Mouse (Mus musculus): ENCODE measurements at regions not wholly inside any gene's neighbourhood (a gene's known extent, or its start where the extent isn't known, plus 50 kb on each side); places are given as distances from the start of the nearest gene placed in this dataset.

- ATAC-seq (ENCODE audit: insufficient read depth) = no peak
- Histone ChIP-seq H3K4me3 (ENCODE audit: insufficient read depth in 1 of 2, low read depth in 2 of 2, low read length in 2 of 2) (no peak overlapping the region), H3K27ac (no peak overlapping the region), H3K4me2 (ENCODE audit: low read depth) (no peak overlapping the region), H3K36me3 (replicated peaks; ENCODE audit: control insufficient read depth, insufficient read depth, low read depth) (no peaks in the 10 kb centered on the region), H3K9ac (replicated peaks) (no peak overlapping the region), H3K27me3 (ENCODE audit: control insufficient read depth, insufficient read depth, low read length) (no peaks in the 10 kb centered on the region), H3K4me1 (replicated peaks; ENCODE audit: control insufficient read depth in 2 of 2, insufficient read depth in 2 of 2, low read length in 1 of 2) (no peaks in the 10 kb centered on the region), H3K9me3 (ENCODE audit: control insufficient read depth, low read length) (no peaks in the 10 kb centered on the region)
- no peak for DNase-seq (ENCODE audit: low read depth in 3 of 3, low spot score in 3 of 3)
- 56% methylated on average over 2 of the region's 2 CpGs for WGBS (ENCODE audit: insufficient replicate concordance)
- TF ChIP-seq EP300 (IDR thresholded peaks at IDR 0.05; ENCODE audit: low read depth) (no peak), CTCF (IDR thresholded peaks at IDR 0.05; ENCODE audit: low read depth) (no peak)
These were observed 122.4 kb upstream of the Tyw5 start for GRCm38 (mm10) chr1:57529320-57529719.

DNA sequence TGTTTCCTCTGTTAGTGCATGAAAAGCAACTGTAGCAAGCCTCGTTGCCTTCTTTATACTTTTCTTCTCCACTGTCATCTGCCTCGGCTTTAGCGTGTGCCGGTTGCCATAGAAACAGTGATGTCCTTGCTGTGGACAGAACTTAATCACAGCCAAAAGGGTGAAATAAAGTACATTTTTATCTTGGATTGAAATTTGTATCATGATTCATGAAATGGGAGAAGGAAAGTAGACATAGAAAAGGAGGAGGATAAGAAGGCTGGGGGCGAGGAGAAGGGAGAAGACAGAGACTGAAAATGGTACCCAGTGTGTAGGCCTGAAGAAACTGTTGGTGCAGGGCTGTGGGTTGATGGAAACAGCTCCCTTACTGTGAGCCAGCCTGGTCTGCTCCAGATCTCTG, 130.5 kb upstream of the Tyw5 start:
- Histone ChIP-seq H3K9me3 (ENCODE audit: control insufficient read depth, low read length) (no peaks in the 10 kb centered on the region), H3K27ac (no peak overlapping the region), H3K36me3 (replicated peaks; ENCODE audit: control insufficient read depth, insufficient read depth, low read depth) (no peaks in the 10 kb centered on the region), H3K4me2 (ENCODE audit: low read depth) (no peak overlapping the region), H3K4me1 (replicated peaks; ENCODE audit: control insufficient read depth in 2 of 2, insufficient read depth in 2 of 2, low read length in 1 of 2) (no peaks in the 10 kb centered on the region), H3K27me3 (ENCODE audit: control insufficient read depth, insufficient read depth, low read length) (no peaks in the 10 kb centered on the region), H3K9ac (replicated peaks) (no peak overlapping the region), H3K4me3 (ENCODE audit: insufficient read depth in 1 of 2, low read depth in 2 of 2, low read length in 2 of 2) (no peak overlapping the region)
- WGBS (ENCODE audit: insufficient replicate concordance) = 65% methylated on average over 5 of the region's 5 CpGs
- no peak for DNase-seq (ENCODE audit: low read depth in 3 of 3, low spot score in 3 of 3)
- ATAC-seq (ENCODE audit: insufficient read depth) = no peak
- TF ChIP-seq CTCF (IDR thresholded peaks at IDR 0.05; ENCODE audit: low read depth) (no peak), EP300 (IDR thresholded peaks at IDR 0.05; ENCODE audit: low read depth) (no peak)

- no peak for ATAC-seq (ENCODE audit: insufficient read depth)
- DNase-seq (ENCODE audit: low read depth in 3 of 3, low spot score in 3 of 3) = no peak
- H3K9ac ChIP-seq (replicated peaks) = no peak overlapping the region
- 48% methylated on average over 3 of the region's 3 CpGs for WGBS (ENCODE audit: insufficient replicate concordance)
- H3K27me3 ChIP-seq (ENCODE audit: control insufficient read depth, insufficient read depth, low read length) = no peaks in the 10 kb centered on the region
- no peaks in the 10 kb centered on the region for H3K36me3 ChIP-seq (replicated peaks; ENCODE audit: control insufficient read depth, insufficient read depth, low read depth)
- H3K4me3 ChIP-seq (ENCODE audit: insufficient read depth in 1 of 2, low read depth in 2 of 2, low read length in 2 of 2) = no peak overlapping the region
- H3K4me2 ChIP-seq (ENCODE audit: low read depth) = no peak overlapping the region
- TF ChIP-seq EP300 (IDR thresholded peaks at IDR 0.05; ENCODE audit: low read depth) (no peak), CTCF (IDR thresholded peaks at IDR 0.05; ENCODE audit: low read depth) (no peak)
- no peaks in the 10 kb centered on the region for H3K4me1 ChIP-seq (replicated peaks; ENCODE audit: control insufficient read depth in 2 of 2, insufficient read depth in 2 of 2, low read length in 1 of 2)
- H3K27ac ChIP-seq = no peak overlapping the region
- H3K9me3 ChIP-seq (ENCODE audit: control insufficient read depth, low read length) = no peaks in the 10 kb centered on the region
These were observed 137.8 kb upstream of the Tyw5 start for GRCm38 (mm10) chr1:57544684-57545083.

- TF ChIP-seq CTCF (IDR thresholded peaks at IDR 0.05; ENCODE audit: low read depth) (no peak), EP300 (IDR thresholded peaks at IDR 0.05; ENCODE audit: low read depth) (no peak)
- WGBS (ENCODE audit: insufficient replicate concordance) = 45% methylated on average over 14 of the region's 14 CpGs
These were observed 139.1 kb upstream of the Tyw5 start for GRCm38 (mm10) chr1:57545792-57546685.

GRCm38 (mm10) chr1:57561517-57561916, 154.6 kb upstream of the Tyw5 start:
- TF ChIP-seq CTCF (IDR thresholded peaks at IDR 0.05; ENCODE audit: low read depth) (no peak), EP300 (IDR thresholded peaks at IDR 0.05; ENCODE audit: low read depth) (no peak)
- Histone ChIP-seq H3K9me3 (ENCODE audit: control insufficient read depth, low read length) (no peaks in the 10 kb centered on the region), H3K36me3 (replicated peaks; ENCODE audit: control insufficient read depth, insufficient read depth, low read depth) (no peaks in the 10 kb centered on the region), H3K4me3 (ENCODE audit: insufficient read depth in 1 of 2, low read depth in 2 of 2, low read length in 2 of 2) (no peak overlapping the region), H3K4me1 (replicated peaks; ENCODE audit: control insufficient read depth in 2 of 2, insufficient read depth in 2 of 2, low read length in 1 of 2) (no peaks in the 10 kb centered on the region), H3K27ac (no peak overlapping the region), H3K4me2 (ENCODE audit: low read depth) (no peak overlapping the region), H3K9ac (replicated peaks) (no peak overlapping the region), H3K27me3 (ENCODE audit: control insufficient read depth, insufficient read depth, low read length) (no peaks in the 10 kb centered on the region)
- ATAC-seq (ENCODE audit: insufficient read depth) (no peak), DNase-seq (ENCODE audit: low read depth in 3 of 3, low spot score in 3 of 3) (no peak)
- 49% methylated on average over 2 of the region's 2 CpGs for WGBS (ENCODE audit: insufficient replicate concordance)

More at GRCm38 (mm10) chr1:57545792-57546685, 139.1 kb upstream of the Tyw5 start:
- DNase-seq (ENCODE audit: low read depth in 3 of 3, low spot score in 3 of 3) (no peak), ATAC-seq (ENCODE audit: insufficient read depth) (no peak)
- no peak overlapping the region for H3K4me2 ChIP-seq (ENCODE audit: low read depth)
- no peak overlapping the region for H3K27ac ChIP-seq
- no peaks in the 10 kb centered on the region for H3K27me3 ChIP-seq (ENCODE audit: control insufficient read depth, insufficient read depth, low read length)
- no peaks in the 10 kb centered on the region for H3K9me3 ChIP-seq (ENCODE audit: control insufficient read depth, low read length)
- no peaks in the 10 kb centered on the region for H3K4me1 ChIP-seq (replicated peaks; ENCODE audit: control insufficient read depth in 2 of 2, insufficient read depth in 2 of 2, low read length in 1 of 2)
- H3K36me3 ChIP-seq (replicated peaks; ENCODE audit: control insufficient read depth, insufficient read depth, low read depth) = no peaks in the 10 kb centered on the region
- H3K4me3 ChIP-seq (ENCODE audit: insufficient read depth in 1 of 2, low read depth in 2 of 2, low read length in 2 of 2) = no peak overlapping the region
- no peak overlapping the region for H3K9ac ChIP-seq (replicated peaks)
